Mouse (Mus musculus) small intestine, adult 2 months (tissue): ENCODE measurements around the gene Tbc1d12. TPM values are rescaled to one million over a fixed set of nuclear protein-coding genes. Genes with fewer than 3 reads are reported as not detected.

Experiments used
- H3K27ac ChIP-seq: fragments of 200-500 bp; 2 replicates; pipeline ENCODE4 v1.5.1; 2012; ENCODE audit warnings: low read depth, low read length, control low read depth, inconsistent platforms; ENCODE audit not compliant: insufficient read depth
- H3K27me3 ChIP-seq: fragments of 200-500 bp; 2 replicates; pipeline ENCODE4 v1.6.1; 2012; ENCODE audit warnings: mild to moderate bottlenecking, moderate library complexity, low read length, inconsistent platforms; ENCODE audit not compliant: control insufficient read depth, insufficient read depth
- H3K36me3 ChIP-seq: fragments of 200-500 bp; 2 replicates; pipeline ENCODE4 v1.6.1; 2012; ENCODE audit warnings: mild to moderate bottlenecking, low read length, control low read depth, inconsistent platforms; ENCODE audit not compliant: control insufficient read depth, insufficient read depth
- H3K4me1 ChIP-seq: fragments of 200-500 bp; 2 replicates; pipeline ENCODE4 v1.6.1; 2012; ENCODE audit warnings: low read length, inconsistent platforms, mixed read lengths; ENCODE audit not compliant: control insufficient read depth, insufficient read depth, insufficient read length
- H3K4me3 ChIP-seq: fragments of 200-500 bp; 2 replicates; pipeline ENCODE4 v1.5.1; 2012; ENCODE audit warnings: low read depth, mild to moderate bottlenecking, control low read depth, inconsistent platforms, low read length, moderate library complexity
- CTCF ChIP-seq: fragments of 200-500 bp; IDR thresholded peaks from 2 replicates; pipeline ENCODE4 v1.5.1; 2012; ENCODE audit warnings: low read depth, mild to moderate bottlenecking, control low read depth, inconsistent platforms, low read length, moderate library complexity, mixed read lengths; ENCODE audit not compliant: insufficient replicate concordance, insufficient read length; ENCODE audit errors: extremely low read depth
- POLR2A ChIP-seq: fragments of 200-500 bp; IDR thresholded peaks from 2 replicates; pipeline ENCODE4 v1.6.1; 2012; ENCODE audit warnings: low read depth, mild to moderate bottlenecking, control low read depth, inconsistent platforms, low read length, moderate library complexity
- WGBS: fragments of 180-500 bp; shearing (Covaris S2); methylation state at CpG from one replicate; pipeline ENCODE4 v1.1.7; 2018; 5-methylcytosine and 5-hydroxymethylcytosine counted together
- polyA plus RNA-seq: library from polyadenylated mRNA; depleted of rRNA; stranded (reverse); fragments of >200 nt; gene quantifications from 2 replicates; pipeline ENCODE4 v1.2.3, GENCODE M21; 2012

Gene Tbc1d12
- polyA plus RNA-seq, 1 experiment, result 3.4 TPM

DNA sequence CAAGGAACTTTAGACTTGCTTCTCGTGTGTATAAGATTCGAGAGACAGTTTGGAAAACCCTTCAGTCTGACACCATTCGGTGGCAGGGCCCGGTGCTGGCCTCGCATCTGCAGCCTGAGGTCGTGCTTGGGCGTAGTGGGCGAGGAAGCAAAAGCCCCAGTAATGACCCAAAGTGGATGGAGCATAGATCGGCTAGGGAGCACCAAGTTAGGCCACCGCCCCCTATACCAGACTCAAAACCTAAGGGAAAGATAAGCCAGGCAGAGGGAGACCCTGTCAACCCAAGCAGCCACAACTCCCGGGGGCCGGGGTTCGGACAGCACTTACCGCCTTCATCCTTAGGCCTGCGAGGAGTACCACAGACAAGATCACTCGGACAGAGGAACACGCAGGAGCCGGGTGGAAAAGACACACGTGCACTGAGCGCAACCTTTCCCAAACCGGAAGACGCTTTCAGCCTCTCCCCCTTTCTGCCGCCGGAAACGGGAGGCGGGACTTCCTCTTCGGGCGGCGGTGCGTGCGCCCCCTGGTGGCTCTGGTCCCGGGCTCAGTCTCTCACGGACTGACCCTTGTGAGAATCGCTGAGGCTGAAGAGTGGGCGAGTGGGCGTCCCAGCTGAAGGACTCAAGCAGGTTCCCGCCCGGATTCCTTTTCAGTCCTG lies 17.5 kb upstream of the Tbc1d12 start, which contains the start of gene Noc3l:
Gene Noc3l, minus strand, starts transcription at position 472 of the 661 bp plus-strand sequence.
- Histone ChIP-seq H3K36me3 (peaks cover 14% of the 10 kb centered on the region), H3K27me3 (peaks cover 2% of the 10 kb centered on the region; the same call in 1 of the 2 replicates), H3K27ac (no peak within 1 kb of the TSS), H3K4me3 (peak within 1 kb of the TSS; percentile 95), H3K4me1 (no peaks in the 10 kb centered on the region; the same call in 1 of the 2 replicates)
- WGBS, result under 1% methylated on average over 38 of the region's 38 CpGs
- TF ChIP-seq CTCF, result peak; percentile 97
- TF ChIP-seq POLR2A, result peak; percentile 51; the same call in 1 of the 2 replicates

DNA sequence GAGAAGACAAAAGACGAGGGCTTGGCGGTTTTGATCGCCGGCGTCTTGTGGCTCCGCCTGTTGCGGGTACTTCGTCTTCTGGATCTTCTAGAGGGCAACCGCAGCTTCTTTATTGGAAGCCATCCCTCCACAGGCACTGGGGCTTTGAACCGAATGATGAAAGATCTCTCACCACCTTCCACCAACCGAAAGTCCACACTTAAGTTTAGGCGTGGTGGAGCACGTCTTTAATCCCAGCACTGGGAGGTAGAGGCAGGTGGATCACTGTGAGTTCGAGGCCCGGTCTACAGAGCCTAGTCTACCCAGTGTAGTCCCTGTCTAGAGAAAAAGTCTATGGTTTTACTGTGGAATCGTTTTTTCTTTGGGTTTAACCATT lies 17.0 kb upstream of the Tbc1d12 start:
- WGBS, result 9% methylated on average over 16 of the region's 16 CpGs
- no peaks in the 10 kb centered on the region; the same call in 1 of the 2 replicates for H3K4me1 ChIP-seq
- peaks cover 9% of the 10 kb centered on the region for H3K36me3 ChIP-seq
- TF ChIP-seq POLR2A, result no peak
- TF ChIP-seq CTCF, result no peak
- peak overlapping the region; percentile 95 for H3K4me3 ChIP-seq
- no peak overlapping the region for H3K27ac ChIP-seq
- H3K27me3 ChIP-seq, result peaks cover 2% of the 10 kb centered on the region; the same call in 1 of the 2 replicates

DNA sequence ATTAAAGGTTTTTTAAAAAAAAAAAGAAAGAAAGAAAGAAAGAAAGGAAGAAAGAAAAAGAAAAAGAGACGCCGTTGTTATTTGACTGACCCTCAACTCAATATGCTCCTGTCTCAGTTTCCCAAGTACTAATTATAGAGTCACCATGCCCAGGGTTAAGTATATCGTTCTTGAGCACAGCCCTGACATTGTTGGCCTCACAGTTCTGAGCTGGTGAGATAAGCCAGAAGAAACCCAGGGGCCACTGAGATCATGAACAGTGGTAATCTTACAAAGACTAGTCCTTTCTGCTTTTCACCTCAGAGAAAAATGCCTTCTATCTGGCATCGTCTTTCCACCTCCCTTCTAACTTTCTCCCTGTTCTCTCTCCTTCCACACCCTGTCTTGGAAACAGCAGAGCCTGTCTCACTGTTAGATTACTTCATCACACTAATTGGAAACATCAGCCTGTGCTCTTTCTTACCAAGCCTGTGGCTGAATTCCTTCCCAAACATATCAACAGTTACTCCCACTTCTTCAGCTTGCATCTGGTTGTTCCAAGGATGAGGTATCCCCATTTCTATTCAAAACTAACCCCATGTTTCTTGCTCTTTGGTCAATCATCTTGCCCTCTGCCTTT lies 16.1 kb upstream of the Tbc1d12 start:
- TF ChIP-seq CTCF (no peak), POLR2A (no peak)
- peaks cover 2% of the 10 kb centered on the region for H3K27me3 ChIP-seq
- 88% methylated on average over 4 of the region's 4 CpGs for WGBS
- no peak overlapping the region for H3K27ac ChIP-seq
- H3K4me3 ChIP-seq, result no peak overlapping the region
- no peaks in the 10 kb centered on the region; the same call in 1 of the 2 replicates for H3K4me1 ChIP-seq
- peaks cover under 1% of the 10 kb centered on the region for H3K36me3 ChIP-seq

DNA sequence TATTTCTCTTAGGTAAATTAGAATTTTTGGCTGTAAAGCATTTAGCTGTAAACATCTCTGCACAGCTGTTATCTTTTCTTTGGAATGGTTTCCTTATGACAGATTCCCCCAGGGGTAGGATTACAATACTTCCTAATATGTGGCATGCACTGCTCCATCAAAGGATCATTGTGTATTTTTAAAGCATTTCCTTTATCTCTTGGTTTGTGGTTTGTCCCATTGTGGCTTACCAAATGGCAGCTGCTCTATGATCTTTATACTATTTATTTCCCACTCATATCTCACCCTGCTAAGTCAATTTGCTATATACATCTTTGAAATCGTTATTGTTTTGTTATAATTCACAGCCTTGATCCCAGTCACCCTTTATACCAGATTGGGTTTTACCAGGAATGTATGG lies 3.2 kb upstream of the Tbc1d12 start:
- TF ChIP-seq POLR2A (no peak), CTCF (no peak)
- Histone ChIP-seq H3K27ac (no peak overlapping the region), H3K4me3 (no peak overlapping the region), H3K27me3 (no peaks in the 10 kb centered on the region), H3K4me1 (peaks cover 2% of the 10 kb centered on the region; the same call in 1 of the 2 replicates), H3K36me3 (no peaks in the 10 kb centered on the region)
- 37% methylated on average over 1 of the region's 1 CpGs for WGBS

DNA sequence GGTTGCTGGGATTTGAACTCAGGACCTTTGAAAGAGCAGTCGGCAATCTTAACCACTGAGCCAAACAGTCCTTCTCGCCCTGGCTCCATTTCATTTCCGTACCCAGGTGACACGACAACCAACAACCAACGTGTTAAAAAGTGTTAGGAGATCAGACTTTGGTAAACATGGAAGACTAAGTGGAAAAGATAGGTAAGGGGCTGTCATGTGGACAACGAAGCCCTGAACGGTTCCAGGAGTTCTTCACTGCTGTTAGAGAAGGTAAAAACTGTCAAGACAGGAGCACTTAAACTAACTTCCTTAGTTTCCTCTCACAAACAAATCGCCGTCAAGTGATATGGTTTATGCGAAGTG lies 318 bp upstream of the Tbc1d12 start:
- H3K27me3 ChIP-seq, result no peaks in the 10 kb centered on the region
- H3K27ac ChIP-seq, result peak overlapping the region; percentile 58
- no peak for TF ChIP-seq CTCF
- TF ChIP-seq POLR2A, result no peak
- no peaks in the 10 kb centered on the region for H3K36me3 ChIP-seq
- peaks cover 2% of the 10 kb centered on the region; the same call in 1 of the 2 replicates for H3K4me1 ChIP-seq
- peak overlapping the region; percentile 98 for H3K4me3 ChIP-seq
- 18% methylated on average over 10 of the region's 10 CpGs for WGBS

DNA sequence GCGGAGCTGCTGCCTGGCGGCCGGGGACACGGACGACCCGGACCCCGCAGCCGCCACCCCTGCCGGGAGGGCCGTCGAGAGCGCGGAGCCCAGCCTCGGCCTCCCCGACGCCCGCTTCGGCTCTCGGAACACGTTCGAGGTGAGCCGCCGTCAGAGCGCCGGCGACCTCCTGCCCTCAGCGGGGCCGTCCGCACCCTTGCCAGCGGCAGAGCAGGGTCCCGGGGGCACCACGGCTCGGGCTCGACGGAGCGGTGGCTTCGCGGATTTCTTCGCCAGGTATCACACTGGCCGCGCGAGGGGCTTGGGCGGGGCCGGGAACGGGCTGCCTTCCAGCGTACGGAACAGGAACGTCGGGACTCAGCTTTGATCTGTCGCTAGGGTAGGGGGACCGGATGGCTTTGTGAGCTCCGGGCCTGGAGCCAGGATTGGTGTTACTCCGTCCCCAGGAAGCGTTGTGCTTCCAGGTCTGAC lies 827 bp downstream of the Tbc1d12 start:
- peaks cover 2% of the 10 kb centered on the region; the same call in 1 of the 2 replicates for H3K4me1 ChIP-seq
- no peaks in the 10 kb centered on the region for H3K36me3 ChIP-seq
- peak overlapping the region; percentile 75 for H3K27ac ChIP-seq
- H3K4me3 ChIP-seq, result peak overlapping the region; percentile 98
- WGBS, result under 1% methylated on average over 54 of the region's 54 CpGs
- TF ChIP-seq POLR2A (no peak), CTCF (no peak)
- H3K27me3 ChIP-seq, result no peaks in the 10 kb centered on the region

DNA sequence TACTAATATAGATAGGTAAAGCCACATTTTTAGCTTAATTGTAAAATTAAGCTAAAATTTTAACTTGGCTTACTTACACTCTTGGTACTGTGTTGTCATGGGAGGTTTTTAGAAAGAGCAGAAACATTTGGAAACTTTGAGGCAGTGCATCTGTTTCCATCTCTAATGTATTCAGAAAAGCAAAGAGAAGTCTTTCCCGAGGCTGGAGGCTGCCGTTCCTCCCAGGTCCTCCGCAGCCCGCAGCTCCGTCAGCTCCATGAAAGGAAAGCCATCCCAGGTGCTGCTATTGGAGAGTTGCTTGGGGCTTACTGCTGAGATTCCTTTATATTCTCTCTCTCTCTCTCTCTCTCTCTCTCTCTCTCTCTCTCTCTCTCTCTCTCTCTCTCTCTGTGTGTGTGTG lies 8.4 kb downstream of the Tbc1d12 start:
- H3K4me1 ChIP-seq, result no peaks in the 10 kb centered on the region
- no peak overlapping the region for H3K27ac ChIP-seq
- H3K36me3 ChIP-seq, result no peaks in the 10 kb centered on the region
- no peak for TF ChIP-seq CTCF
- TF ChIP-seq POLR2A, result no peak
- no peaks in the 10 kb centered on the region; the same call in 1 of the 2 replicates for H3K27me3 ChIP-seq
- no peak overlapping the region for H3K4me3 ChIP-seq
- WGBS, result 84% methylated on average over 5 of the region's 5 CpGs
